ENCODE assay signal across 14 mouse cellular contexts in the genomic region with DNA sequence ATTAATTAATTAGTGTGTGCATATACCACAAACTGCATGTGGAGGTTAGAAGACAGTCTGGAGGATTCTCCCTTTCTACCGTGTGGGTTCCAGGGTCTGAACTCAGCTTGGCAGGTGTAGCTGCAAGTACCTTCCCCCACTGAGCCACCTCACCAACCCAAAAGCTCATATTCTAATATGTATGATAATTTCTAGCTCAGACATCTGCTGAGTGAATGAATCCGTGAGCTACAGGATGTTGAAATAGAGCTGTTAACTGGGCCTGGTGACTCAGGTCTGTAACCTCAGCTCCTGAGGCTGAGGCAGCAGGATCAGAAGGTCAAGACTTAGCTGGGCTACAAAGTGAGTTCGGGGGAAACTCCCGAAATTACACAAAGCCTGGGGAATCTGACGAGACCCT.
"Had no signal": no experiment of that assay in that cellular context is flagged by ENCODE, and none has a peak within 500 bp of the region (broad histone marks: within the 10 kb centered on the region; RNA-seq: fewer than 3 reads in every experiment).

No protein-coding gene starts in this region.

- H3K9ac ChIP-seq: liver, embryonic 15.5 days; neural tube, embryonic 15.5 days had no signal

- ATAC-seq: lung, postnatal 0 days had no signal

- H3K27me3 ChIP-seq: neural tube, embryonic 15.5 days had no signal

- H3K27ac ChIP-seq: left cerebral cortex, adult 2 months; limb, embryonic 10.5 days; liver, embryonic 15.5 days; neural tube, embryonic 15.5 days had no signal

- H3K4me2 ChIP-seq: liver, embryonic 11.5 days; liver, embryonic 15.5 days had no signal

- DNase-seq: kidney, postnatal 10 days; kidney, postnatal 4 days; lung, adult 2 months; lung, postnatal 36 days; right cerebral cortex, adult 18-20 months; spleen, adult 18-20 months; thymus, adult 18-20 months; thymus, postnatal 14 days had no signal

- H3K36me3 ChIP-seq: liver, embryonic 15.5 days had no signal

- H3K4me3 ChIP-seq: left cerebral cortex, adult 2 months; limb, embryonic 10.5 days; liver, embryonic 15.5 days; neural tube, embryonic 15.5 days had no signal

- H3K9me3 ChIP-seq: limb, embryonic 10.5 days; liver, embryonic 15.5 days; neural tube, embryonic 15.5 days had no signal
